Mouse (Mus musculus): ENCODE measurements around the gene Prkn. TPM values are rescaled to one million over a fixed set of nuclear protein-coding genes. Genes with fewer than 3 reads are reported as not detected.
A peak's percentile ranks its signal among the peaks of the same experiment; 100 is the strongest.
"Not testable (repeated sequence)": the region's sequence is repeated elsewhere in the genome, so short reads cannot be mapped to it uniquely, and the experiment has no call there.

Gene Prkn
- polyA plus RNA-seq, 1 experiment from 2014 or later, result 2.8 TPM

- Histone ChIP-seq H3K27ac (ENCODE audit: low read length) (no peak overlapping the region), H3K4me2 (replicated peaks; ENCODE audit: low read depth, low read length) (no peak overlapping the region), H3K27me3 (replicated peaks; ENCODE audit: insufficient read depth, low read length) (no peaks in the 10 kb centered on the region), H3K36me3 (ENCODE audit: insufficient read depth, low read length) (no peaks in the 10 kb centered on the region), H3K4me1 (ENCODE audit: insufficient read depth, low read depth, low read length) (no peaks in the 10 kb centered on the region), H3K9me3 (ENCODE audit: low read length) (no peaks in the 10 kb centered on the region), H3K4me3 (ENCODE audit: low read depth, low read length) (no peak overlapping the region), H3K9ac (replicated peaks; ENCODE audit: low read depth) (no peak overlapping the region)
- DNase-seq (ENCODE audit: low spot score) (no peak), ATAC-seq (no peak)
- TF ChIP-seq EP300 (IDR thresholded peaks at IDR 0.05), result no peak
- TF ChIP-seq CTCF (IDR thresholded peaks at IDR 0.05), result no peak
- 77% methylated on average over 3 of the region's 3 CpGs for WGBS
These were observed 322.6 kb downstream of the Prkn start for GRCm38 (mm10) chr17:11162770-11163169.

GRCm38 (mm10) chr17:11187356-11187755, 347.2 kb downstream of the Prkn start:
- H3K9me3 ChIP-seq (ENCODE audit: low read length), result no peaks in the 10 kb centered on the region
- H3K27ac ChIP-seq (ENCODE audit: low read length), result no peak overlapping the region
- H3K4me1 ChIP-seq (ENCODE audit: insufficient read depth, low read depth, low read length), result no peaks in the 10 kb centered on the region
- no peak overlapping the region for H3K9ac ChIP-seq (replicated peaks; ENCODE audit: low read depth)
- no peak overlapping the region for H3K4me3 ChIP-seq (ENCODE audit: low read depth, low read length)
- TF ChIP-seq EP300 (IDR thresholded peaks at IDR 0.05) (no peak), CTCF (IDR thresholded peaks at IDR 0.05) (no peak)
- DNase-seq (ENCODE audit: low spot score) (no peak), ATAC-seq (no peak)
- H3K36me3 ChIP-seq (ENCODE audit: insufficient read depth, low read length), result no peaks in the 10 kb centered on the region
- no peak overlapping the region for H3K4me2 ChIP-seq (replicated peaks; ENCODE audit: low read depth, low read length)
- no peaks in the 10 kb centered on the region for H3K27me3 ChIP-seq (replicated peaks; ENCODE audit: insufficient read depth, low read length)

- WGBS, result 51% methylated on average over 4 of the region's 4 CpGs
- Histone ChIP-seq H3K9me3 (ENCODE audit: low read length) (no peaks in the 10 kb centered on the region), H3K27ac (ENCODE audit: low read length) (no peak overlapping the region), H3K27me3 (replicated peaks; ENCODE audit: insufficient read depth, low read length) (no peaks in the 10 kb centered on the region), H3K36me3 (ENCODE audit: insufficient read depth, low read length) (no peaks in the 10 kb centered on the region), H3K9ac (replicated peaks; ENCODE audit: low read depth) (no peak overlapping the region), H3K4me1 (ENCODE audit: insufficient read depth, low read depth, low read length) (no peaks in the 10 kb centered on the region), H3K4me3 (ENCODE audit: low read depth, low read length) (no peak overlapping the region), H3K4me2 (replicated peaks; ENCODE audit: low read depth, low read length) (no peak overlapping the region)
- ATAC-seq, result no peak
- TF ChIP-seq EP300 (IDR thresholded peaks at IDR 0.05) (no peak), CTCF (IDR thresholded peaks at IDR 0.05) (no peak)
- no peak for DNase-seq (ENCODE audit: low spot score)
These were observed 348.3 kb downstream of the Prkn start for GRCm38 (mm10) chr17:11188494-11188893.

GRCm38 (mm10) chr17:11190306-11190705, 350.1 kb downstream of the Prkn start:
- no peak for ATAC-seq
- 49% methylated on average over 2 of the region's 2 CpGs for WGBS
- Histone ChIP-seq H3K4me2 (replicated peaks; ENCODE audit: low read depth, low read length) (no peak overlapping the region), H3K9me3 (ENCODE audit: low read length) (no peaks in the 10 kb centered on the region), H3K27ac (ENCODE audit: low read length) (no peak overlapping the region), H3K4me3 (ENCODE audit: low read depth, low read length) (no peak overlapping the region), H3K27me3 (replicated peaks; ENCODE audit: insufficient read depth, low read length) (no peaks in the 10 kb centered on the region), H3K36me3 (ENCODE audit: insufficient read depth, low read length) (no peaks in the 10 kb centered on the region), H3K9ac (replicated peaks; ENCODE audit: low read depth) (no peak overlapping the region), H3K4me1 (ENCODE audit: insufficient read depth, low read depth, low read length) (no peaks in the 10 kb centered on the region)
- TF ChIP-seq EP300 (IDR thresholded peaks at IDR 0.05), result no peak
- TF ChIP-seq CTCF (IDR thresholded peaks at IDR 0.05), result no peak
- DNase-seq (ENCODE audit: low spot score), result no peak

- no peaks in the 10 kb centered on the region for H3K4me1 ChIP-seq (ENCODE audit: insufficient read depth, low read depth, low read length)
- DNase-seq (ENCODE audit: low spot score) (no peak), ATAC-seq (no peak)
- no peak overlapping the region for H3K9ac ChIP-seq (replicated peaks; ENCODE audit: low read depth)
- no peak overlapping the region for H3K4me2 ChIP-seq (replicated peaks; ENCODE audit: low read depth, low read length)
- no peak for TF ChIP-seq EP300 (IDR thresholded peaks at IDR 0.05)
- no peak for TF ChIP-seq CTCF (IDR thresholded peaks at IDR 0.05)
- H3K9me3 ChIP-seq (ENCODE audit: low read length), result no peaks in the 10 kb centered on the region
- H3K4me3 ChIP-seq (ENCODE audit: low read depth, low read length), result no peak overlapping the region
- no peaks in the 10 kb centered on the region for H3K27me3 ChIP-seq (replicated peaks; ENCODE audit: insufficient read depth, low read length)
- no peaks in the 10 kb centered on the region for H3K36me3 ChIP-seq (ENCODE audit: insufficient read depth, low read length)
- 56% methylated on average over 2 of the region's 2 CpGs for WGBS
- H3K27ac ChIP-seq (ENCODE audit: low read length), result no peak overlapping the region
These were observed 357.9 kb downstream of the Prkn start for GRCm38 (mm10) chr17:11198134-11198533.

- 78% methylated on average over 4 of the region's 4 CpGs for WGBS
- not testable (repeated sequence) for H3K9ac ChIP-seq (replicated peaks; ENCODE audit: low read depth); H3K9me3 ChIP-seq (ENCODE audit: low read length); H3K4me1 ChIP-seq (ENCODE audit: insufficient read depth, low read depth, low read length); H3K27ac ChIP-seq (ENCODE audit: low read length); H3K4me3 ChIP-seq (ENCODE audit: low read depth, low read length); H3K36me3 ChIP-seq (ENCODE audit: insufficient read depth, low read length); H3K27me3 ChIP-seq (replicated peaks; ENCODE audit: insufficient read depth, low read length); H3K4me2 ChIP-seq (replicated peaks; ENCODE audit: low read depth, low read length)
- peak; percentile 16 for DNase-seq (ENCODE audit: low spot score)
- 0 out of 2 replicates have a peak, but pooled peaks have one; percentile 16 for ATAC-seq
These were observed 368.9 kb downstream of the Prkn start for GRCm38 (mm10) chr17:11209063-11209462.

- no peak for DNase-seq (ENCODE audit: low spot score)
- no peak overlapping the region for H3K27ac ChIP-seq (ENCODE audit: low read length)
- H3K9ac ChIP-seq (replicated peaks; ENCODE audit: low read depth), result no peak overlapping the region
- 80% methylated on average over 11 of the region's 11 CpGs for WGBS
- H3K27me3 ChIP-seq (replicated peaks; ENCODE audit: insufficient read depth, low read length), result no peaks in the 10 kb centered on the region
- H3K4me3 ChIP-seq (ENCODE audit: low read depth, low read length), result no peak overlapping the region
- no peaks in the 10 kb centered on the region for H3K4me1 ChIP-seq (ENCODE audit: insufficient read depth, low read depth, low read length)
- H3K9me3 ChIP-seq (ENCODE audit: low read length), result no peaks in the 10 kb centered on the region
- ATAC-seq, result no peak
- no peak for TF ChIP-seq EP300 (IDR thresholded peaks at IDR 0.05)
- TF ChIP-seq CTCF (IDR thresholded peaks at IDR 0.05), result no peak
- no peak overlapping the region for H3K4me2 ChIP-seq (replicated peaks; ENCODE audit: low read depth, low read length)
- no peaks in the 10 kb centered on the region for H3K36me3 ChIP-seq (ENCODE audit: insufficient read depth, low read length)
These were observed 370.8 kb downstream of the Prkn start for GRCm38 (mm10) chr17:11211006-11211405.

Measured in lung, postnatal 0 days (tissue).